Mouse (Mus musculus) frontal cortex, adult (tissue): Measurements from ENCODE around the gene Nfyb.

Source experiments
- ATAC-seq: cut with Nextera tagmentation; 2 replicates; pipeline ENCODE4 v1.9.2; 2017; ENCODE audit warnings: mild to moderate bottlenecking, moderate library complexity, mixed read lengths; ENCODE audit not compliant: low TSS enrichment

Nfyb gene

GRCm38 (mm10) chr10:82745301-82745700 lies 18.6 kb downstream of the Nfyb start:
- no peak for ATAC-seq

GRCm38 (mm10) chr10:82744296-82744695 lies 19.6 kb downstream of the Nfyb start:
- peak; percentile 48 for ATAC-seq

GRCm38 (mm10) chr10:82742578-82742977 lies 21.4 kb downstream of the Nfyb start:
- no peak for ATAC-seq

- no peak for ATAC-seq
These were observed 22.1 kb downstream of the Nfyb start for GRCm38 (mm10) chr10:82741876-82742275.

GRCm38 (mm10) chr10:82741354-82741753 lies 22.6 kb downstream of the Nfyb start:
- ATAC-seq, result no peak

- peak; percentile 25 for ATAC-seq
These were observed 64.5 kb downstream of the Nfyb start for GRCm38 (mm10) chr10:82699296-82699941.

- peak; percentile 81 for ATAC-seq
These were observed 65.2 kb downstream of the Nfyb start for GRCm38 (mm10) chr10:82698712-82699261.
